Mouse (Mus musculus): ENCODE measurements around the gene Fktn.

GRCm38 (mm10) chr4:53798896-53799676, 85.3 kb downstream of the Fktn start:
- TF ChIP-seq POLR2A (IDR thresholded peaks at IDR 0.05; ENCODE audit: low read depth, low read length) (no peak), CTCF (IDR thresholded peaks at IDR 0.05; ENCODE audit: borderline replicate concordance, insufficient read depth, low read length) (no peak)

Data from embryonic fibroblast, embryonic 13.5 days (primary cell).